Mouse (Mus musculus): ENCODE results near the gene Ndufaf7. TPM values are rescaled to one million over a fixed set of nuclear protein-coding genes. Genes with fewer than 3 reads are reported as not detected.

Gene Ndufaf7
- total and polyA plus RNA-seq, 2 experiments from 2014 or later = 29.9 to 61.6 TPM

- DNase-seq (ENCODE audit: low spot score) = no peak
- Histone ChIP-seq H3K4me1 (ENCODE audit: insufficient read depth, low read length) (no peaks in the 10 kb centered on the region), H3K27ac (ENCODE audit: low read depth, low read length) (no peak overlapping the region), H3K4me2 (ENCODE audit: low read depth, low read length, poor library complexity, severe bottlenecking) (no peak overlapping the region), H3K36me3 (ENCODE audit: insufficient read depth, low read length) (no peaks in the 10 kb centered on the region), H3K27me3 (ENCODE audit: insufficient read depth, low read length) (no peaks in the 10 kb centered on the region), H3K9ac (replicated peaks; ENCODE audit: low read length, poor library complexity, severe bottlenecking) (no peak overlapping the region), H3K4me3 (ENCODE audit: low read depth, low read length) (no peak overlapping the region), H3K9me3 (ENCODE audit: low read length) (no peaks in the 10 kb centered on the region)
- ATAC-seq (ENCODE audit: low FRiP score) = no peak
- WGBS = 85% methylated on average over 2 of the region's 2 CpGs
- TF ChIP-seq CTCF (IDR thresholded peaks at IDR 0.05) = no peak
These were observed 33.8 kb upstream of the Ndufaf7 start for GRCm38 (mm10) chr17:78903158-78903557.

GRCm38 (mm10) chr17:78906892-78907291 is 30.0 kb upstream of the Ndufaf7 start, which contains the start of gene Sult6b1:
Gene Sult6b1 (minus strand): TSS chr17:78906992.
- no peak for TF ChIP-seq CTCF (IDR thresholded peaks at IDR 0.05)
- no peak for DNase-seq (ENCODE audit: low spot score)
- 85% methylated on average over 5 of the region's 5 CpGs for WGBS
- Histone ChIP-seq H3K4me1 (ENCODE audit: insufficient read depth, low read length) (no peaks in the 10 kb centered on the region), H3K27ac (ENCODE audit: low read depth, low read length) (no peak within 1 kb of the TSS), H3K27me3 (ENCODE audit: insufficient read depth, low read length) (no peaks in the 10 kb centered on the region), H3K4me3 (ENCODE audit: low read depth, low read length) (no peak within 1 kb of the TSS), H3K4me2 (ENCODE audit: low read depth, low read length, poor library complexity, severe bottlenecking) (no peak within 1 kb of the TSS), H3K36me3 (ENCODE audit: insufficient read depth, low read length) (no peaks in the 10 kb centered on the region), H3K9me3 (ENCODE audit: low read length) (no peaks in the 10 kb centered on the region), H3K9ac (replicated peaks; ENCODE audit: low read length, poor library complexity, severe bottlenecking) (no peak within 1 kb of the TSS)
- ATAC-seq (ENCODE audit: low FRiP score) = no peak

- WGBS = 77% methylated on average over 2 of the region's 2 CpGs
- Histone ChIP-seq H3K27me3 (ENCODE audit: insufficient read depth, low read length) (no peaks in the 10 kb centered on the region), H3K9me3 (ENCODE audit: low read length) (no peaks in the 10 kb centered on the region), H3K27ac (ENCODE audit: low read depth, low read length) (no peak overlapping the region), H3K36me3 (ENCODE audit: insufficient read depth, low read length) (no peaks in the 10 kb centered on the region), H3K9ac (replicated peaks; ENCODE audit: low read length, poor library complexity, severe bottlenecking) (no peak overlapping the region), H3K4me2 (ENCODE audit: low read depth, low read length, poor library complexity, severe bottlenecking) (no peak overlapping the region), H3K4me1 (ENCODE audit: insufficient read depth, low read length) (no peaks in the 10 kb centered on the region), H3K4me3 (ENCODE audit: low read depth, low read length) (no peak overlapping the region)
- no peak for ATAC-seq (ENCODE audit: low FRiP score)
- no peak for DNase-seq (ENCODE audit: low spot score)
- TF ChIP-seq CTCF (IDR thresholded peaks at IDR 0.05) = no peak
These were observed 27.6 kb upstream of the Ndufaf7 start for GRCm38 (mm10) chr17:78909374-78909773.

GRCm38 (mm10) chr17:78912861-78913281 is 24.1 kb upstream of the Ndufaf7 start:
- H3K36me3 ChIP-seq (ENCODE audit: insufficient read depth, low read length) = no peaks in the 10 kb centered on the region
- no peaks in the 10 kb centered on the region for H3K9me3 ChIP-seq (ENCODE audit: low read length)
- H3K27ac ChIP-seq (ENCODE audit: low read depth, low read length) = no peak overlapping the region
- peak overlapping the region; percentile 34 for H3K4me3 ChIP-seq (ENCODE audit: low read depth, low read length)
- 0 out of 2 replicates have a peak, but pooled peaks cover 6% of the 10 kb centered on the region for H3K4me1 ChIP-seq (ENCODE audit: insufficient read depth, low read length)
- DNase-seq (ENCODE audit: low spot score) (peak; percentile 72), ATAC-seq (ENCODE audit: low FRiP score) (peak; percentile 55)
- peak overlapping the region; percentile 44; the same call in 1 of the 2 replicates for H3K9ac ChIP-seq (replicated peaks; ENCODE audit: low read length, poor library complexity, severe bottlenecking)
- 34% methylated on average over 6 of the region's 6 CpGs for WGBS
- H3K27me3 ChIP-seq (ENCODE audit: insufficient read depth, low read length) = no peaks in the 10 kb centered on the region
- peak overlapping the region; percentile 42 for H3K4me2 ChIP-seq (ENCODE audit: low read depth, low read length, poor library complexity, severe bottlenecking)
- no peak for TF ChIP-seq CTCF (IDR thresholded peaks at IDR 0.05)

- no peak for ATAC-seq (ENCODE audit: low FRiP score)
- Histone ChIP-seq H3K4me2 (ENCODE audit: low read depth, low read length, poor library complexity, severe bottlenecking) (no peak overlapping the region), H3K9ac (replicated peaks; ENCODE audit: low read length, poor library complexity, severe bottlenecking) (no peak overlapping the region), H3K4me3 (ENCODE audit: low read depth, low read length) (no peak overlapping the region), H3K27me3 (ENCODE audit: insufficient read depth, low read length) (no peaks in the 10 kb centered on the region), H3K36me3 (ENCODE audit: insufficient read depth, low read length) (peaks cover 3% of the 10 kb centered on the region; the same call in 1 of the 2 replicates), H3K27ac (ENCODE audit: low read depth, low read length) (no peak overlapping the region), H3K9me3 (ENCODE audit: low read length) (no peaks in the 10 kb centered on the region), H3K4me1 (ENCODE audit: insufficient read depth, low read length) (0 out of 2 replicates have a peak, but pooled peaks cover 6% of the 10 kb centered on the region)
- no peak for TF ChIP-seq CTCF (IDR thresholded peaks at IDR 0.05)
- no peak for DNase-seq (ENCODE audit: low spot score)
- 79% methylated on average over 3 of the region's 3 CpGs for WGBS
These were observed 23.0 kb upstream of the Ndufaf7 start for GRCm38 (mm10) chr17:78913921-78914320.

- WGBS = 53% methylated on average over 6 of the region's 6 CpGs
- peak overlapping the region; percentile 71 for H3K4me3 ChIP-seq (ENCODE audit: low read depth, low read length)
- H3K4me1 ChIP-seq (ENCODE audit: insufficient read depth, low read length) = 0 out of 2 replicates have a peak, but pooled peaks cover 6% of the 10 kb centered on the region
- DNase-seq (ENCODE audit: low spot score) (peak; percentile 28), ATAC-seq (ENCODE audit: low FRiP score) (peak; percentile 14; the same call in 1 of the 2 replicates)
- H3K36me3 ChIP-seq (ENCODE audit: insufficient read depth, low read length) = peaks cover 8% of the 10 kb centered on the region
- TF ChIP-seq CTCF (IDR thresholded peaks at IDR 0.05) = no peak
- peak overlapping the region; percentile 80 for H3K9ac ChIP-seq (replicated peaks; ENCODE audit: low read length, poor library complexity, severe bottlenecking)
- no peaks in the 10 kb centered on the region for H3K27me3 ChIP-seq (ENCODE audit: insufficient read depth, low read length)
- no peaks in the 10 kb centered on the region for H3K9me3 ChIP-seq (ENCODE audit: low read length)
- peak overlapping the region; percentile 78 for H3K4me2 ChIP-seq (ENCODE audit: low read depth, low read length, poor library complexity, severe bottlenecking)
- peak overlapping the region; percentile 72 for H3K27ac ChIP-seq (ENCODE audit: low read depth, low read length)
These were observed 21.2 kb upstream of the Ndufaf7 start for GRCm38 (mm10) chr17:78915772-78916171.
